10 mouse cellular contexts compared by ENCODE assay signal in genomic region chr10:128175302-128175701, GRCm38 (mm10). TPM values are rescaled to one million over a fixed set of nuclear protein-coding genes. Genes with fewer than 3 reads are reported as not detected.
DNase-seq lines count a peak whose midpoint lies in the region; ATAC-seq and TF ChIP-seq lines count a peak whose summit lies in the region.
"Had no signal": no experiment of that assay in that cellular context is flagged by ENCODE, and none has a peak within 500 bp of the region (broad histone marks: within the 10 kb centered on the region; RNA-seq: fewer than 3 reads in every experiment).

No protein-coding gene starts in this region.

- intact Hi-C loops in left cerebral cortex, adult 2 months (cut with DNase I), result no loop called here
- intact Hi-C loops in left cerebral cortex, postnatal 4 days (cut with DNase I), result no loop called here

- H3K4me1 ChIP-seq in embryonic facial prominence, embryonic 10.5 days, result peaks cover 41% of the 10 kb centered on the region
- peaks cover 15% of the 10 kb centered on the region for H3K4me1 ChIP-seq in intestine, embryonic 16.5 days (ENCODE audit: control insufficient read depth, insufficient read depth, low read length)
- peaks cover 31% of the 10 kb centered on the region for H3K4me1 ChIP-seq in neural tube, embryonic 13.5 days (replicated peaks)

- no peak overlapping the region for H3K27ac ChIP-seq in left cerebral cortex, adult 2 months
- H3K27ac ChIP-seq in embryonic facial prominence, embryonic 10.5 days (replicated peaks), result peak overlapping the region; percentile 89
- peak overlapping the region; percentile 84 for H3K27ac ChIP-seq in intestine, embryonic 16.5 days (ENCODE audit: low read length)
- H3K27ac ChIP-seq in neural tube, embryonic 13.5 days (replicated peaks), result no peak overlapping the region

- peak overlapping the region; percentile 72 for H3K9ac ChIP-seq in intestine, embryonic 16.5 days (ENCODE audit: low read depth, low read length)
- peak overlapping the region; percentile 68 for H3K9ac ChIP-seq in neural tube, embryonic 13.5 days

- TF ChIP-seq CTCF in left cerebral cortex, adult 2 months (IDR thresholded peaks at IDR 0.05), result no peak

- H3K9me3 ChIP-seq in embryonic facial prominence, embryonic 10.5 days, result no peaks in the 10 kb centered on the region
- no peaks in the 10 kb centered on the region for H3K9me3 ChIP-seq in intestine, embryonic 16.5 days (ENCODE audit: control insufficient read depth, low read length)
- no peaks in the 10 kb centered on the region for H3K9me3 ChIP-seq in neural tube, embryonic 13.5 days

- H3K36me3 ChIP-seq in embryonic facial prominence, embryonic 10.5 days (replicated peaks), result 0 out of 2 replicates have a peak, but pooled peaks cover 3% of the 10 kb centered on the region
- no peaks in the 10 kb centered on the region for H3K36me3 ChIP-seq in intestine, embryonic 16.5 days (ENCODE audit: control insufficient read depth, insufficient read depth, low read length)
- no peaks in the 10 kb centered on the region for H3K36me3 ChIP-seq in neural tube, embryonic 13.5 days

- ATAC-seq in intestine, embryonic 16.5 days, result 0 out of 2 replicates have a peak, but pooled peaks have one; percentile 18
- ATAC-seq in neural tube, embryonic 13.5 days (ENCODE audit: low read depth), result no peak

- 25% methylated on average over 3 of the region's 3 CpGs for WGBS in embryonic facial prominence, embryonic 10.5 days
- 7% methylated on average over 3 of the region's 3 CpGs for WGBS in intestine, embryonic 16.5 days
- WGBS in neural tube, embryonic 13.5 days, result 27% methylated on average over 3 of the region's 3 CpGs

- no peaks in the 10 kb centered on the region for H3K27me3 ChIP-seq in embryonic facial prominence, embryonic 10.5 days (replicated peaks; ENCODE audit: low read depth, poor library complexity, severe bottlenecking)
- H3K27me3 ChIP-seq in intestine, embryonic 16.5 days (replicated peaks; ENCODE audit: control insufficient read depth, insufficient read depth, low read length), result no peaks in the 10 kb centered on the region
- H3K27me3 ChIP-seq in neural tube, embryonic 13.5 days, result no peaks in the 10 kb centered on the region

- no peak for DNase-seq in left cerebral cortex, adult 2 months (ENCODE audit: extremely low spot score in 1 of 2, low spot score in 2 of 2)
- DNase-seq in left cerebral cortex, postnatal 4 days, result no peak
- DNase-seq in embryonic facial prominence, embryonic 10.5 days (ENCODE audit: low spot score), result no peak
- DNase-seq in left cerebral cortex, adult 11 months (ENCODE audit: low spot score), result no peak
- DNase-seq in testis, postnatal 10 days (ENCODE audit: low spot score), result no peak
- no peak for DNase-seq in gastrocnemius, adult 8-10 months (ENCODE audit: low spot score in 2 of 2)

- H3K4me3 ChIP-seq in left cerebral cortex, adult 2 months, result peak overlapping the region; percentile 58
- H3K4me3 ChIP-seq in embryonic facial prominence, embryonic 10.5 days, result peak overlapping the region; percentile 74
- H3K4me3 ChIP-seq in intestine, embryonic 16.5 days (ENCODE audit: low read length), result peak overlapping the region; percentile 67
- H3K4me3 ChIP-seq in neural tube, embryonic 13.5 days, result peak overlapping the region; percentile 48

- H3K4me2 ChIP-seq in intestine, embryonic 16.5 days (ENCODE audit: low read depth, low read length), result peak overlapping the region; percentile 68
- peak overlapping the region; percentile 60 for H3K4me2 ChIP-seq in neural tube, embryonic 13.5 days

RNA-seq across cellular contexts. Expression of gene Rbms2, which starts 4.8 kb away (rescaled TPM):
- total RNA-seq in left cerebral cortex, adult 2 months (2021), result 10 to 100 TPM; 15.6 to 16.4 TPM
- 10 to 100 TPM; 12.7 to 13.0 TPM for total RNA-seq in left cerebral cortex, postnatal 4 days (2021)
- polyA plus RNA-seq in embryonic facial prominence, embryonic 10.5 days (2016; fragmentation: Nextera tagmentation; extraction: Ambion mirVana), result 27.9 and 31.0 TPM in 2 replicates
- polyA plus RNA-seq in intestine, embryonic 16.5 days (2015; fragmentation: Nextera tagmentation; extraction: Ambion mirVana), result 24.9 and 25.2 TPM in 2 replicates
- 12.4 and 12.7 TPM in 2 replicates for polyA plus RNA-seq in neural tube, embryonic 13.5 days (2015; fragmentation: Nextera tagmentation; extraction: Ambion mirVana)
- total RNA-seq in gastrocnemius, adult 8-10 months (2022), result 10 to 100 TPM; 53.5 to 63.6 (median 60.7) TPM

RNA-seq across cellular contexts. Expression of gene Gls2, which starts 19.0 kb away (rescaled TPM):
- total RNA-seq in left cerebral cortex, adult 2 months (2021), result 10 to 100 TPM; 36.2 to 37.1 TPM
- 1 to 10 TPM; 5.9 to 7.9 TPM for total RNA-seq in left cerebral cortex, postnatal 4 days (2021)
- 1.4 and 1.5 TPM in 2 replicates for polyA plus RNA-seq in embryonic facial prominence, embryonic 10.5 days (2016; fragmentation: Nextera tagmentation; extraction: Ambion mirVana)
- 2.2 and 2.8 TPM in 2 replicates for polyA plus RNA-seq in intestine, embryonic 16.5 days (2015; fragmentation: Nextera tagmentation; extraction: Ambion mirVana)
- polyA plus RNA-seq in neural tube, embryonic 13.5 days (2015; fragmentation: Nextera tagmentation; extraction: Ambion mirVana), result 1.1 and 1.7 TPM in 2 replicates
- total RNA-seq in gastrocnemius, adult 8-10 months (2022), result under 1 TPM; 0.36 to 0.97 (median 0.58) TPM

RNA-seq across cellular contexts. Expression of gene Spryd4, which starts 36.3 kb away (rescaled TPM):
- 10 to 100 TPM in 1 of 2 experiments, 1 to 10 TPM in 1; 9.5 to 10.4 TPM for total RNA-seq in left cerebral cortex, adult 2 months (2021)
- total RNA-seq in left cerebral cortex, postnatal 4 days (2021), result 10 to 100 TPM; 14.5 to 16.3 TPM
- 31.3 and 31.8 TPM in 2 replicates for polyA plus RNA-seq in embryonic facial prominence, embryonic 10.5 days (2016; fragmentation: Nextera tagmentation; extraction: Ambion mirVana)
- 36.1 and 40.1 TPM in 2 replicates for polyA plus RNA-seq in intestine, embryonic 16.5 days (2015; fragmentation: Nextera tagmentation; extraction: Ambion mirVana)
- polyA plus RNA-seq in neural tube, embryonic 13.5 days (2015; fragmentation: Nextera tagmentation; extraction: Ambion mirVana), result 21.3 and 21.5 TPM in 2 replicates
- total RNA-seq in gastrocnemius, adult 8-10 months (2022), result 10 to 100 TPM; 30.5 to 33.5 (median 32.4) TPM

RNA-seq across cellular contexts. Expression of gene Mip, which starts 50.3 kb away (rescaled TPM):
- total RNA-seq in left cerebral cortex, adult 2 months (2021), result not detected
- not detected for total RNA-seq in left cerebral cortex, postnatal 4 days (2021)
- polyA plus RNA-seq in embryonic facial prominence, embryonic 10.5 days (2016; fragmentation: Nextera tagmentation; extraction: Ambion mirVana), result not detected in 2 replicates
- 0.06 TPM in 1 of 2 replicates, not detected in the other for polyA plus RNA-seq in intestine, embryonic 16.5 days (2015; fragmentation: Nextera tagmentation; extraction: Ambion mirVana)
- not detected in 2 replicates for polyA plus RNA-seq in neural tube, embryonic 13.5 days (2015; fragmentation: Nextera tagmentation; extraction: Ambion mirVana)
- not detected for total RNA-seq in gastrocnemius, adult 8-10 months (2022)
- polyA plus RNA-seq: activated CD4-positive, CD25-positive, alpha-beta regulatory T cell, adult 4 months; large intestine, adult 2 months had no signal

RNA-seq across cellular contexts. Expression of gene Timeless, which starts 56.6 kb away (rescaled TPM):
- 1 to 10 TPM; 8.2 to 9.1 TPM for total RNA-seq in left cerebral cortex, adult 2 months (2021)
- 10 to 100 TPM; 11.1 to 14.7 TPM for total RNA-seq in left cerebral cortex, postnatal 4 days (2021)
- 95.9 and 103 TPM in 2 replicates for polyA plus RNA-seq in embryonic facial prominence, embryonic 10.5 days (2016; fragmentation: Nextera tagmentation; extraction: Ambion mirVana)
- polyA plus RNA-seq in intestine, embryonic 16.5 days (2015; fragmentation: Nextera tagmentation; extraction: Ambion mirVana), result 29.0 and 33.3 TPM in 2 replicates
- polyA plus RNA-seq in neural tube, embryonic 13.5 days (2015; fragmentation: Nextera tagmentation; extraction: Ambion mirVana), result 24.0 and 31.2 TPM in 2 replicates
- total RNA-seq in gastrocnemius, adult 8-10 months (2022), result 1 to 10 TPM; 1.4 to 1.9 (median 1.7) TPM

Comparison
In these comparisons a context has a peak if more than half of its experiments do, and no peak if none do; other contexts are left out.
1. RNA of gene Gls2, which starts 19.0 kb away (total RNA-seq): 36.2 to 37.1 TPM in left cerebral cortex, adult 2 months; 5.9 to 7.9 TPM in left cerebral cortex, postnatal 4 days and 0.36 to 0.97 TPM in gastrocnemius, adult 8-10 months; every median in the first group is over 4 times any median in the second.
2. H3K27ac ChIP-seq: peak in embryonic facial prominence, embryonic 10.5 days (single experiment) and intestine, embryonic 16.5 days (single experiment); none in left cerebral cortex, adult 2 months (single experiment) and neural tube, embryonic 13.5 days (single experiment).
3. Peak in every context shown above with its lines, with median percentiles within 50 percentile points of each other: H3K4me3 ChIP-seq.